Mouse (Mus musculus): ENCODE measurements around the gene Asgr2. TPM values are rescaled to one million over a fixed set of nuclear protein-coding genes. Genes with fewer than 3 reads are reported as not detected.

The Asgr2 gene
- total and polyA plus RNA-seq, 3 experiments = 0.17 to 0.39 TPM; not detected in 1

GRCm38 (mm10) chr11:70079928-70080327 is 12.5 kb upstream of the Asgr2 start (continued):
- TF ChIP-seq JUND (conservative IDR thresholded peaks at IDR 0.05; ENCODE audit: low read depth, low read length) (no peak), SMC3 (IDR thresholded peaks at IDR 0.05; ENCODE audit: low read depth, low read length) (no peak), SIN3A (IDR thresholded peaks at IDR 0.05; ENCODE audit: low read length) (no peak), CTCF (conservative IDR thresholded peaks at IDR 0.05 in 1 of 2, IDR thresholded peaks at IDR 0.05 in 1 of 2; ENCODE audit: low read depth in 2 of 2, low read length in 2 of 2) (peak in 1 of 2 experiments; percentile 24; a peak in 2 of 4 replicates), ELF1 (IDR thresholded peaks at IDR 0.05; ENCODE audit: low read depth, low read length) (no peak), MEF2A (IDR thresholded peaks at IDR 0.05; ENCODE audit: borderline replicate concordance, low read depth, low read length) (no peak), CHD2 (IDR thresholded peaks at IDR 0.05; ENCODE audit: low read length) (no peak), NRF1 (IDR thresholded peaks at IDR 0.05; ENCODE audit: low read depth, low read length) (no peak), TCF12 (IDR thresholded peaks at IDR 0.05; ENCODE audit: low read depth, low read length) (no peak), ZNF384 (IDR thresholded peaks at IDR 0.05; ENCODE audit: low read depth, low read length) (no peak), NELFE (IDR thresholded peaks at IDR 0.05; ENCODE audit: low read depth, low read length) (no peak), GABPA (IDR thresholded peaks at IDR 0.05; ENCODE audit: insufficient replicate concordance, low read depth, low read length) (no peak), MXI1 (IDR thresholded peaks at IDR 0.05; ENCODE audit: low read depth, low read length) (no peak), PAX5 (IDR thresholded peaks at IDR 0.05; ENCODE audit: low read length) (no peak), HCFC1 (IDR thresholded peaks at IDR 0.05; ENCODE audit: low read depth, low read length) (no peak), ZKSCAN1 (IDR thresholded peaks at IDR 0.05; ENCODE audit: borderline replicate concordance, low read depth, low read length) (no peak), IRF4 (IDR thresholded peaks at IDR 0.05; ENCODE audit: low read depth, low read length) (no peak), UBTF (IDR thresholded peaks at IDR 0.05; ENCODE audit: low read depth, low read length) (no peak), ZMIZ1 (IDR thresholded peaks at IDR 0.05; ENCODE audit: low read depth, low read length) (no peak), RAD21 (IDR thresholded peaks at IDR 0.05; ENCODE audit: low read depth, low read length) (peak; percentile 4), KAT2A (IDR thresholded peaks at IDR 0.05; ENCODE audit: insufficient replicate concordance, low read length) (no peak), RCOR1 (conservative IDR thresholded peaks at IDR 0.05; ENCODE audit: low read depth, low read length) (no peak), MAFK (IDR thresholded peaks at IDR 0.05; ENCODE audit: insufficient replicate concordance, low read length) (no peak)

GRCm38 (mm10) chr11:70080803-70081590 is 11.4 kb upstream of the Asgr2 start:
- Histone ChIP-seq H3K79me2 (replicated peaks; ENCODE audit: control insufficient read depth, extremely low read depth, insufficient read depth, poor library complexity, severe bottlenecking) (no peaks in the 10 kb centered on the region), H3K4me2 (ENCODE audit: insufficient read depth, low read depth, poor library complexity, severe bottlenecking) (no peak overlapping the region), H3K9me3 (replicated peaks; ENCODE audit: low read length) (peaks cover 5% of the 10 kb centered on the region), H3K27ac (ENCODE audit: insufficient read depth, low read depth) (no peak overlapping the region), H3K36me3 (replicated peaks in 1 of 2; ENCODE audit: control insufficient read depth in 1 of 2, insufficient read depth in 1 of 2, low read length in 1 of 2) (no peaks in the 10 kb centered on the region), H3K4me3 (replicated peaks in 1 of 3; ENCODE audit: low read depth in 2 of 3, low read length in 2 of 3, poor library complexity in 1 of 3) (no peak overlapping the region), H3K27me3 (replicated peaks) (no peaks in the 10 kb centered on the region), H3K9ac (ENCODE audit: insufficient read depth, low read depth) (no peak overlapping the region), H3K4me1 (ENCODE audit: control insufficient read depth in 1 of 2, insufficient read depth in 2 of 2) (peaks cover 12 to 31% of the 10 kb centered on the region in 2 experiments)
- in situ Hi-C loops (cut with MboI; ENCODE audit: low pct_ligation_motif_present, low pct_unique_long_range_greater_than_20kb, low sequenced_read_pairs) (no loop called here), dilution Hi-C loops (cut with MboI; ENCODE audit: extremely low pct_ligation_motif_present, extremely low pct_unique_long_range_greater_than_20kb, low sequenced_read_pairs) (no loop called here)
- no peak for DNase-seq (ENCODE audit: extremely low read depth)
- TF ChIP-seq HCFC1 (IDR thresholded peaks at IDR 0.05; ENCODE audit: low read depth, low read length) = no peak
- TF ChIP-seq POLR2AphosphoS2 (IDR thresholded peaks at IDR 0.05; ENCODE audit: low read depth, low read length) = no peak
- no peak for TF ChIP-seq ZMIZ1 (IDR thresholded peaks at IDR 0.05; ENCODE audit: low read depth, low read length)
- TF ChIP-seq ELF1 (IDR thresholded peaks at IDR 0.05; ENCODE audit: low read depth, low read length) = no peak
- no peak for TF ChIP-seq KAT2A (IDR thresholded peaks at IDR 0.05; ENCODE audit: insufficient replicate concordance, low read length)
- TF ChIP-seq ETS1 (conservative IDR thresholded peaks at IDR 0.05; ENCODE audit: low read depth, low read length) = no peak
- TF ChIP-seq IRF4 (IDR thresholded peaks at IDR 0.05; ENCODE audit: low read depth, low read length) = no peak
- no peak for TF ChIP-seq RAD21 (IDR thresholded peaks at IDR 0.05; ENCODE audit: low read depth, low read length)
- no peak for TF ChIP-seq RCOR1 (conservative IDR thresholded peaks at IDR 0.05; ENCODE audit: low read depth, low read length)
- TF ChIP-seq BHLHE40 (IDR thresholded peaks at IDR 0.05; ENCODE audit: low read depth, low read length) = no peak
- no peak for TF ChIP-seq ZC3H11A (IDR thresholded peaks at IDR 0.05; ENCODE audit: low read depth, low read length)

All from CH12.LX (cell line).